Mouse (Mus musculus): ENCODE results near the gene Klf8. TPM values are rescaled to one million over a fixed set of nuclear protein-coding genes. Genes with fewer than 3 reads are reported as not detected.

Gene Klf8
- polyA plus RNA-seq, 1 experiment from 2014 or later: 4.1 TPM

Other genes with a start within 250 kb of the Klf8 start
- gene Usp51, start 231.0 kb upstream of the Klf8 start, polyA plus RNA-seq (2015; fragmentation: Nextera tagmentation; extraction: Ambion mirVana): 1.3 and 1.9 TPM in 2 replicates
- 102 and 103 TPM in 2 replicates for gene Mageh1, start 199.9 kb upstream of the Klf8 start, polyA plus RNA-seq (2015; fragmentation: Nextera tagmentation; extraction: Ambion mirVana)
- gene Foxr2, start 118.7 kb upstream of the Klf8 start, polyA plus RNA-seq (2015; fragmentation: Nextera tagmentation; extraction: Ambion mirVana): 0.30 and 0.46 TPM in 2 replicates
- gene Rragb, start 97.5 kb upstream of the Klf8 start, polyA plus RNA-seq (2015; fragmentation: Nextera tagmentation; extraction: Ambion mirVana): 3.7 and 4.2 TPM in 2 replicates

All from neural tube, embryonic 13.5 days (tissue).